Mouse (Mus musculus): ENCODE measurements at regions not wholly inside any gene's neighbourhood (a gene's known extent, or its start where the extent isn't known, plus 50 kb on each side); places are given as distances from the start of the nearest gene placed in this dataset.

GRCm38 (mm10) chr16:21332411-21332810, 90.5 kb upstream of the Vps8 start:
- WGBS: 48% methylated on average over 7 of the region's 7 CpGs
- DNase-seq: no peak
- H3K4me1 ChIP-seq (ENCODE audit: control insufficient read depth, insufficient read depth, low read length): peaks cover 3% of the 10 kb centered on the region
- peak overlapping the region; percentile 94 for H3K4me3 ChIP-seq (replicated peaks; ENCODE audit: extremely low read depth, low read depth, low read length)
- TF ChIP-seq POLR2A (IDR thresholded peaks at IDR 0.05; ENCODE audit: borderline replicate concordance, extremely low read depth, low read depth, low read length): no peak
- no peak for TF ChIP-seq CTCF (IDR thresholded peaks at IDR 0.05; ENCODE audit: insufficient read depth, low read length)

DNA sequence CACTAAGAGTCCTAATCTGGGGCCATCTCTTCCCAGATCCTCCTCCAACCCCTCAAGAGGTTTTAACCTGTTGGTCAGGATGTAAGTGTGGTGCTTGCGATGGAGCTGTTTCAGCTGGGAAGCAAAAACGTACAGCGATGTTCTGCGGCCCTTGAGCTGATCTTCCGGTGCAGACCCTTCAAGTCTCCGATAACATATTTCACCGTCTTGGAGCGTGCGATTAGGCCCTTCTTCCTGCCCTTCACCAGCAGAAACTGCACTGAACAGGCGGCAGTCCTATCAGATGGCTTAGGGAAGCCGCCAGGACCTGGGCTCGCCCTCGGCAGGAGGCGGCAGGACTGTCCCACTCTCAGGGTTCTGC, 90.1 kb upstream of the Vps8 start:
- H3K4me1 ChIP-seq (ENCODE audit: control insufficient read depth, insufficient read depth, low read length): peaks cover 3% of the 10 kb centered on the region
- H3K4me3 ChIP-seq (replicated peaks; ENCODE audit: extremely low read depth, low read depth, low read length): peak overlapping the region; percentile 94
- 0% methylated on average over 14 of the region's 14 CpGs for WGBS
- DNase-seq: no peak
- no peak for TF ChIP-seq POLR2A (IDR thresholded peaks at IDR 0.05; ENCODE audit: borderline replicate concordance, extremely low read depth, low read depth, low read length)
- no peak for TF ChIP-seq CTCF (IDR thresholded peaks at IDR 0.05; ENCODE audit: insufficient read depth, low read length)

DNA sequence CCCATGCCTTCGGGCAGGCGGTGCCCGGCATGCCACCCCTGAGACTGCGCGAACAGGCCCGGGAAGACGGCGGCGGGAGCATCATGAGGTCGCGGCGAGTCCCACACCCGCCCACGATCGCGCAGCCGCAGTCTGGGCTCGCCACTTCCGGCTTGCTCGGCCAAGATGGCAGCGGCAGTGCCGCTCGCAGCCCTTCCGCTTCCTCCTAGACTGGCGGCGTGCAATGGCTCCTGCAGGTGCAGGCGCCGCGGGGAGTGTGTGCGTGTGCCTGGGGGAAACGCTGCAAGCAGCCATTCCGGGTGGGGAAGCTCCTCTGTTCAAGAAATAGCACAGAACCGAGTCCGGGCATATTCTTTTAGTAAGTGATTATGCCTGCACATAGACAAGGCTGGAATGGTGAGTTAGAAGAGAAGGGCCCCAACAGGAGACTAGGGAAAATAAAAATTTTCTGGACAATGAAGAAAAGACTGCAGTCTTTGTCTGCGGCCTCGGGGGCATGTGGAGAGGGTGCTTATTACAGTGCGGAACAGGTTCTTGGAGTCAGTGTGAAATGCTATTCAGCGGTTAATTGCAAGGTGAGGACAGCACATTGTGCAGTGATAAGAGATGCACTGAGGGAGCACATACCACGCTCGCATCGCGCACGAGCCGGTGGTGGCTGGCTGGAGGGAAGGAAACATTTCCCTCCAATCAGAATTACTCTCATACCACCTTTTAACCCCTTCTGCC, 89.5 kb upstream of the Vps8 start:
- 3% methylated on average over 44 of the region's 44 CpGs for WGBS
- H3K4me1 ChIP-seq (ENCODE audit: control insufficient read depth, insufficient read depth, low read length): peaks cover 3% of the 10 kb centered on the region
- peak; percentile 92 for DNase-seq
- peak overlapping the region; percentile 94 for H3K4me3 ChIP-seq (replicated peaks; ENCODE audit: extremely low read depth, low read depth, low read length)
- no peak for TF ChIP-seq CTCF (IDR thresholded peaks at IDR 0.05; ENCODE audit: insufficient read depth, low read length)
- peak; percentile 86 for TF ChIP-seq POLR2A (IDR thresholded peaks at IDR 0.05; ENCODE audit: borderline replicate concordance, extremely low read depth, low read depth, low read length)

GRCm38 (mm10) chr16:21339061-21339459, 83.9 kb upstream of the Vps8 start:
- no peak for TF ChIP-seq CTCF (IDR thresholded peaks at IDR 0.05; ENCODE audit: insufficient read depth, low read length)
- no peak for TF ChIP-seq POLR2A (IDR thresholded peaks at IDR 0.05; ENCODE audit: borderline replicate concordance, extremely low read depth, low read depth, low read length)
- DNase-seq: peak; percentile 61
- 57% methylated on average over 6 of the region's 6 CpGs for WGBS
- Histone ChIP-seq H3K4me1 (ENCODE audit: control insufficient read depth, insufficient read depth, low read length) (peaks cover 15% of the 10 kb centered on the region), H3K4me3 (replicated peaks; ENCODE audit: extremely low read depth, low read depth, low read length) (no peak overlapping the region)

DNA sequence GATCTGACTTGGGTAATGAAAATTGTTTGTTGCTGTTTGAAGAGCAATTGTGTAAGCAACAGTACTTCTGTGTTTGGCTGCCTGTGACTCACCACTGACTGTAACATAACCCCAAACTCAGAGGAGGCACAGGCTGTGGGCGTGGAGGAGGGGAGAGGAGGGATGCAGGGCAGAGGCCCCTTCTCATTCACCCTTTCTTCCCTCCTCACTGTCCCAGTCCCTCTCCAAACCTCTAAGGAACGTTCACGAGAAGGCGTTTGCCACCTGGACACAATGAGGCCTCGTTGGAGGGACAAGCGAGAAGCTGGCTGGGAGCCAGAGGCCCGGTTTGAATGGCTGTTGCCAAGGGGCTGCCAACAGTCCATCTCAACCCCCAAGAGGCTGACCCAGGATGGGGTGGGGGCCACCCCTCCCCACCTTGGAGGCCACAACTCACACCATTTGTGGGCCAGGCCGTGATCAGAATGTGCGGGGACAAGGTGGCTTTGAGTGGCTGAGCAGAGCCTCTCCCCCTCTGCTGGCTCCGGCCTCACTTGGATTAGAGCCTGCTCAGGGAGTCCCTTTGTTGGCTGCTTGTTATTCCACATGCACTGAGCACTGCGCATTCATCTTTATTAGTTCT, 83.3 kb upstream of the Vps8 start:
- H3K4me3 ChIP-seq (replicated peaks; ENCODE audit: extremely low read depth, low read depth, low read length): no peak overlapping the region
- TF ChIP-seq CTCF (IDR thresholded peaks at IDR 0.05; ENCODE audit: insufficient read depth, low read length) (no peak), POLR2A (IDR thresholded peaks at IDR 0.05; ENCODE audit: borderline replicate concordance, extremely low read depth, low read depth, low read length) (no peak)
- WGBS: 33% methylated on average over 11 of the region's 11 CpGs
- H3K4me1 ChIP-seq (ENCODE audit: control insufficient read depth, insufficient read depth, low read length): peaks cover 15% of the 10 kb centered on the region
- peak; percentile 70 for DNase-seq

DNA sequence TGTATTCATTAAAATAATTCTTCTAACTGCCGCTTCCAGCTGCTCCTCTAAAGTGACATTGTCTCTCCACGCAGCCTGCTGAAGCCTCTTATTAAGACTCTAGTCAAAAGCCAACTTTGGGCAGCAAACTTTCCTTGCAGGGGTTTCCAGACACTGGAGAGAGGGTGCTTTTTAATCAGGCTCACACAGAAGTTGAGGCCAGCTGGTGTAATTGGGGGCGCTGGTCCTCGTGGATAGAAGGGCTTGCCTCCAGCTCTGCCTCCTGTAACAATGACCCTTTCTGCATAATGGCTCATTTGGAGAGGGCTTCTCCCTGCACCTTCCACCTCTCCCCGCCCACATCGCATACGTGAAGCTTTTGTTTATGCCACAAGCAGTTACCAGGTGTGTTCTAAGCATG, 82.8 kb upstream of the Vps8 start:
- WGBS: 58% methylated on average over 7 of the region's 7 CpGs

GRCm38 (mm10) chr16:21349869-21350268, 73.0 kb upstream of the Vps8 start:
- DNase-seq: no peak
- WGBS: 69% methylated on average over 1 of the region's 1 CpGs
- TF ChIP-seq CTCF (IDR thresholded peaks at IDR 0.05; ENCODE audit: insufficient read depth, low read length) (no peak), POLR2A (IDR thresholded peaks at IDR 0.05; ENCODE audit: borderline replicate concordance, extremely low read depth, low read depth, low read length) (no peak)
- Histone ChIP-seq H3K4me1 (ENCODE audit: control insufficient read depth, insufficient read depth, low read length) (no peaks in the 10 kb centered on the region), H3K4me3 (replicated peaks; ENCODE audit: extremely low read depth, low read depth, low read length) (no peak overlapping the region)

More for the DNA sequence above, 82.8 kb upstream of the Vps8 start:
- TF ChIP-seq POLR2A (IDR thresholded peaks at IDR 0.05; ENCODE audit: borderline replicate concordance, extremely low read depth, low read depth, low read length): no peak
- no peak for TF ChIP-seq CTCF (IDR thresholded peaks at IDR 0.05; ENCODE audit: insufficient read depth, low read length)
- Histone ChIP-seq H3K4me3 (replicated peaks; ENCODE audit: extremely low read depth, low read depth, low read length) (no peak overlapping the region), H3K4me1 (ENCODE audit: control insufficient read depth, insufficient read depth, low read length) (peaks cover 15% of the 10 kb centered on the region)
- no peak for DNase-seq

DNA sequence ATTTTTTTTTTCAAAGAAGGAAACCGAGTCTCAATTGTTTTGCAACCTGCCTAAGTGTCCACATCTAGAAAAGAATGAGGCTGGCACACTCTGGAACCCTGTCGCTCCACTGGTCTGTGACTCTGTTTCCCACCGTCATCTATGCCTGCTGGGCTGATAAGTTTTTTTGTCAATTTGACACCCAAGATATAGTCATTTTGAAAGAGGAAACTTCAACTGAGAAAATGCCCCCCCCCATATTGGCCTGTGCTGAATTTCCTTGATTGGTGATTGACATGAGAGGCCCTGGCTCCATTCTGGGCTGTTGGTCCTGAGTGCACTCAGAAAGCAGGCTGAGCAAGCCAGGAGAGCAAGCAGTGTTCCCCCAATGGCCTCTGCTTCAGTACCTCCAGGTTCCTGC, 71.6 kb upstream of the Vps8 start:
- WGBS: 87% methylated on average over 3 of the region's 3 CpGs
- Histone ChIP-seq H3K4me3 (replicated peaks; ENCODE audit: extremely low read depth, low read depth, low read length) (no peak overlapping the region), H3K4me1 (ENCODE audit: control insufficient read depth, insufficient read depth, low read length) (no peaks in the 10 kb centered on the region)
- DNase-seq: no peak
- TF ChIP-seq CTCF (IDR thresholded peaks at IDR 0.05; ENCODE audit: insufficient read depth, low read length) (no peak), POLR2A (IDR thresholded peaks at IDR 0.05; ENCODE audit: borderline replicate concordance, extremely low read depth, low read depth, low read length) (no peak)

- Histone ChIP-seq H3K4me3 (replicated peaks; ENCODE audit: extremely low read depth, low read depth, low read length) (no peak overlapping the region), H3K4me1 (ENCODE audit: control insufficient read depth, insufficient read depth, low read length) (no peaks in the 10 kb centered on the region)
- TF ChIP-seq POLR2A (IDR thresholded peaks at IDR 0.05; ENCODE audit: borderline replicate concordance, extremely low read depth, low read depth, low read length) (no peak), CTCF (IDR thresholded peaks at IDR 0.05; ENCODE audit: insufficient read depth, low read length) (no peak)
- 56% methylated on average over 5 of the region's 5 CpGs for WGBS
- DNase-seq: no peak
Measured at GRCm38 (mm10) chr16:21353111-21353510, 69.8 kb upstream of the Vps8 start.

DNA sequence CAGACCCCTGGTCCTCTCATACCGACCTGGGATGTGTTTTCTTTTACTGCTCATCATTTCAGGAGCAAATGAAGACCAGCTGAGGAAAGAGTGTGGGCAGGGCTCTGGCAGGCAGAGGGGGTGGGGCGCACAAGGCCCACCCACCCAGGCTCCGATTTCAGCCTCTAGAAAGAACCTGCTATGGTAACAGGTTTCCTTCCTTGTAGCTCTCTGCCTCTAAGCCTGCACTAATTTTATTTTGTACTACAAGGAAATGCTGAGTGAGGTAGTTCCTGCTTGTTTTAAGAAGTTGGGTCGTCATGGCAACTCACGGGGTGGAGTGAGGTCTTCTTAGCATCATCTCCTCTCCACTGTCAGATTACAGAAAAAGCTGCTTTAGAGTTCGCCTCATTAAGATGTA, 69.4 kb upstream of the Vps8 start:
- DNase-seq: no peak
- WGBS: 18% methylated on average over 6 of the region's 6 CpGs
- TF ChIP-seq POLR2A (IDR thresholded peaks at IDR 0.05; ENCODE audit: borderline replicate concordance, extremely low read depth, low read depth, low read length) (no peak), CTCF (IDR thresholded peaks at IDR 0.05; ENCODE audit: insufficient read depth, low read length) (no peak)
- no peaks in the 10 kb centered on the region for H3K4me1 ChIP-seq (ENCODE audit: control insufficient read depth, insufficient read depth, low read length)
- no peak overlapping the region for H3K4me3 ChIP-seq (replicated peaks; ENCODE audit: extremely low read depth, low read depth, low read length)

All from lung, adult 2 months (tissue).